Mouse (Mus musculus): ENCODE data around the gene Prrx1. TPM values are rescaled to one million over a fixed set of nuclear protein-coding genes. Genes with fewer than 3 reads are reported as not detected.

The Prrx1 gene
- polyA plus RNA-seq, 1 experiment: 23.3 TPM

- no peak for DNase-seq (ENCODE audit: low read depth)
Measured at GRCm38 (mm10) chr1:163266853-163267538, 46.5 kb downstream of the Prrx1 start.

GRCm38 (mm10) chr1:163257298-163257697 lies 56.2 kb downstream of the Prrx1 start:
- no peak for DNase-seq (ENCODE audit: low read depth)

GRCm38 (mm10) chr1:163255884-163256283 lies 57.6 kb downstream of the Prrx1 start:
- no peak for DNase-seq (ENCODE audit: low read depth)

- DNase-seq (ENCODE audit: low read depth): no peak
Measured at GRCm38 (mm10) chr1:163252796-163253195, 60.7 kb downstream of the Prrx1 start.

- no peak for DNase-seq (ENCODE audit: low read depth)
Measured at GRCm38 (mm10) chr1:163252331-163252730, 61.2 kb downstream of the Prrx1 start.

GRCm38 (mm10) chr1:163251766-163252165 lies 61.7 kb downstream of the Prrx1 start:
- DNase-seq (ENCODE audit: low read depth): no peak

GRCm38 (mm10) chr1:163238950-163239349 lies 74.6 kb downstream of the Prrx1 start:
- DNase-seq (ENCODE audit: low read depth): no peak

GRCm38 (mm10) chr1:163231230-163231629 lies 82.3 kb downstream of the Prrx1 start:
- DNase-seq (ENCODE audit: low read depth): no peak

GRCm38 (mm10) chr1:163226271-163226670 lies 87.2 kb downstream of the Prrx1 start:
- no peak for DNase-seq (ENCODE audit: low read depth)

- DNase-seq (ENCODE audit: low read depth): no peak
Measured at GRCm38 (mm10) chr1:163221767-163222166, 91.7 kb downstream of the Prrx1 start.

- DNase-seq (ENCODE audit: low read depth): no peak
Measured at GRCm38 (mm10) chr1:163208919-163209867, 104.3 kb downstream of the Prrx1 start.

- no peak for DNase-seq (ENCODE audit: low read depth)
Measured at GRCm38 (mm10) chr1:163198767-163199166, 114.7 kb downstream of the Prrx1 start.

- no peak for DNase-seq (ENCODE audit: low read depth)
Measured at GRCm38 (mm10) chr1:163198059-163198458, 115.5 kb downstream of the Prrx1 start.

Other genes with a start within 250 kb of the Prrx1 start
- not detected in 2 replicates for gene Mroh9, start 228.0 kb downstream of the Prrx1 start, polyA plus RNA-seq (2012; rRNA removed)
- gene Gorab, start 90.0 kb upstream of the Prrx1 start, polyA plus RNA-seq (2012; rRNA removed): 4.3 and 5.8 TPM in 2 replicates